Mouse (Mus musculus) liver, adult 2 months (tissue): Measurements from ENCODE around the gene Mis18a.

Experiments used
- CTCF ChIP-seq: fragments of 200-500 bp; IDR thresholded peaks from 2 replicates; pipeline ENCODE4 v1.5.1; 2011; ENCODE audit warnings: low read depth, low read length, control low read depth
- POLR2A ChIP-seq: fragments of 200-500 bp; IDR thresholded peaks from 2 replicates; pipeline ENCODE4 v1.6.1; 2011; ENCODE audit warnings: low read length, control low read depth; ENCODE audit not compliant: insufficient read depth; ENCODE audit errors: extremely low read depth

DNA sequence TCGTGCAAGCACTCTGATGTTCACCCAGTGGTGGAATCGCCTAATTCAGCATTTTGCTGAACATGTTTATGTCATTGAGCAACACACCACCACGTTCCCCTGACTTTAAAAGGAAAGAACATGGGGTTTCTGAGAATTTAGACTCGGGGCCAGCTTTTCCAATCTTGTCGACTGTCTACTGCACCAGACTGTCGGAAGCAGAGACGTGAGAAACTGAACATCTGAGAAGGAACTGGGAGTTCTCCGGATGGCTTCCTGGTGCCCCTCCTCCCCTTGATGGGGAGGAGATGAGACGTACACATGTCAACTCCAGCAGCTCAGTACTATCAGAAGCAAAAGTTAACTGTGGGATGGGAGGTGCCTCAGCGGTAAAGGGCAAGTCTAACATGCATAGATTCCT, 32.1 kb downstream of the Mis18a start:
- TF ChIP-seq POLR2A, result no peak
- no peak for TF ChIP-seq CTCF
